8 mouse cellular contexts compared by ENCODE assay signal in genomic region chr17:88195303-88195702, GRCm38 (mm10).
A peak's percentile ranks its signal among the peaks of the same experiment; 100 is the strongest.
DNase-seq lines count a peak whose midpoint lies in the region; ATAC-seq lines count a peak whose summit lies in the region.
"Had no signal": no experiment of that assay in that cellular context is flagged by ENCODE, and none has a peak within 500 bp of the region (broad histone marks: within the 10 kb centered on the region; RNA-seq: fewer than 3 reads in every experiment).

No protein-coding gene starts in this region.

- H3K27me3 ChIP-seq in liver, embryonic 12.5 days (replicated peaks): no peaks in the 10 kb centered on the region
- no peaks in the 10 kb centered on the region for H3K27me3 ChIP-seq in heart, embryonic 10.5 days (ENCODE audit: insufficient read depth, poor library complexity, severe bottlenecking)

- no peak overlapping the region for H3K4me3 ChIP-seq in liver, embryonic 12.5 days
- no peak overlapping the region for H3K4me3 ChIP-seq in heart, embryonic 10.5 days

- ATAC-seq in liver, embryonic 12.5 days: no peak

- H3K36me3 ChIP-seq in liver, embryonic 12.5 days: no peaks in the 10 kb centered on the region
- no peaks in the 10 kb centered on the region for H3K36me3 ChIP-seq in heart, embryonic 10.5 days

- DNase-seq in urinary bladder, postnatal 25 days (ENCODE audit: low spot score): peak; percentile 24
- DNase-seq in urinary bladder, postnatal 10 days (ENCODE audit: low spot score): no peak
- DNase-seq in brain, adult 2 months (ENCODE audit: low read depth, low spot score): peak; percentile 92
- peak; percentile 20 for DNase-seq in layer of hippocampus, adult 9-11 months
- DNase-seq in heart, embryonic 10.5 days (ENCODE audit: low spot score): no peak
- DNase-seq in cerebellum, adult 11 months: no peak

- H3K4me1 ChIP-seq in liver, embryonic 12.5 days: no peaks in the 10 kb centered on the region
- no peaks in the 10 kb centered on the region; the same call in 1 of the 2 replicates for H3K4me1 ChIP-seq in heart, embryonic 10.5 days

- no peaks in the 10 kb centered on the region for H3K9me3 ChIP-seq in liver, embryonic 12.5 days (replicated peaks)
- no peaks in the 10 kb centered on the region for H3K9me3 ChIP-seq in heart, embryonic 10.5 days

- no peak overlapping the region for H3K4me2 ChIP-seq in liver, embryonic 12.5 days
- H3K4me2 ChIP-seq: midbrain, embryonic 11.5 days had no signal

- no peak overlapping the region for H3K9ac ChIP-seq in liver, embryonic 12.5 days

- H3K27ac ChIP-seq in liver, embryonic 12.5 days: no peak overlapping the region
- H3K27ac ChIP-seq in heart, embryonic 10.5 days: no peak overlapping the region

- WGBS in liver, embryonic 12.5 days (ENCODE audit: insufficient replicate concordance): 70% methylated on average over 2 of the region's 2 CpGs
- WGBS in heart, embryonic 10.5 days: 86% methylated on average over 2 of the region's 2 CpGs

Comparison
In these comparisons a context has a peak if more than half of its experiments do, and no peak if none do; other contexts are left out.
1. DNase-seq: peak in urinary bladder, postnatal 25 days (single experiment), brain, adult 2 months (single experiment) and layer of hippocampus, adult 9-11 months (single experiment); none in urinary bladder, postnatal 10 days (single experiment), heart, embryonic 10.5 days (single experiment) and cerebellum, adult 11 months (single experiment).